Mouse (Mus musculus): ENCODE measurements around the gene Amer1. TPM values are rescaled to one million over a fixed set of nuclear protein-coding genes. Genes with fewer than 3 reads are reported as not detected.

The Amer1 gene
- 7.1 TPM for polyA plus RNA-seq (2021)

DNA sequence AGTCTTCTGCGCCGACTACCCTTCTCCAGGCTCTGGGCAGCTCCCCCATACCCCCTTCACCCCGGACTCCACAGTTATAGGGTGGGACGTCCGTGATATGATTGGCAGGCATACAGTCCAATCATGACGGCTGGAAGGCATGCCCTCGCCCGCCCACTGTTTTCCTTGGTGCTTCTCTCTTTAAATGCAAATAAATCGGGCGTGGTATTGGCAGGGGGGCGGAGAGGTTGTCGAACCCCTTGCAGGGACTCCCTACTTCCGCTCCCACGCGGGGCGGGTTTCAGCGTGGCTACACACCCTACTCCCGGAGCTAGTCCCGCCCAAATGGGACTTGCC is at the start of gene Amer1:
TSS of gene Amer1 (minus strand) at position 97 of the 336 bp plus-strand sequence.
- ATAC-seq, result peak; percentile 72
- POLR2A ChIA-PET, result no interaction called here
- no peaks in the 10 kb centered on the region for H3K27me3 ChIP-seq
- in situ Hi-C loops (cut with MboI; ENCODE audit: low pct_unique_long_range_greater_than_20kb), result loop anchor here (10.0 kb wide), 1 partner anchor 510 kb away; the partner anchor contains the start of gene Las1l
- no peak for TF ChIP-seq CTCF (IDR thresholded peaks at IDR 0.05)
- DNase-seq (ENCODE audit: low read depth, low spot score), result peak; percentile 68
- CTCF ChIA-PET, result interaction anchor here (0.9 to 1.8 kb wide), 2 partner anchors 17 to 26 kb away, joined by 3 read pairs; no protein-coding TSS in a partner anchor

DNA sequence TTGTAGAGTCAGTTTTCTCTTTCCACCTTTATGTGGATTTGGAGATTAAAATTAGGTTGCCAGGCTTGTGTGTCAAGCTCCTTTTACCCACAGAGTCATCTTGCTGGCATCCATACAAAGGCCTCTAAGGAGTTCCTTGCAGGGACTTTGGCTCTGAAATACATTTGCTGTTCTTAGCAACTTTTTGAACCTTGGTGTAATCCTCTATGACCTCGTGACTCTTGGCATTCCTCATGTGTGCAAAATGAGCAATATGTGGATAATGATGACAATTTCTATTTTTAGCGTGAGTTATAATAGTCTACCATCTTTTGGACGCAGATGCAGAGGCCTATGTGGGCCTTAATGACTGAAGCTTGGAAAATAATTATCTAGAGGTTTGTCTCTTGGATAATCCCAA is 12.5 kb upstream of the Amer1 start:
- DNase-seq (ENCODE audit: low read depth, low spot score) (peak; percentile 54), ATAC-seq (peak; percentile 88)
- peaks cover 22% of the 10 kb centered on the region for H3K27me3 ChIP-seq
- in situ Hi-C loops (cut with MboI; ENCODE audit: low pct_unique_long_range_greater_than_20kb), result no loop called here
- TF ChIP-seq CTCF (IDR thresholded peaks at IDR 0.05), result no peak
- POLR2A ChIA-PET, result no interaction called here
- CTCF ChIA-PET, result interaction anchor here (1.2 kb wide), 1 partner anchor 19 kb away, joined by 3 read pairs; no protein-coding TSS in a partner anchor

- CTCF ChIA-PET, result no interaction called here
- DNase-seq (ENCODE audit: low read depth, low spot score) (peak; percentile 27), ATAC-seq (peak; percentile 10)
- no peaks in the 10 kb centered on the region for H3K27me3 ChIP-seq
- POLR2A ChIA-PET, result no interaction called here
- in situ Hi-C loops (cut with MboI; ENCODE audit: low pct_unique_long_range_greater_than_20kb), result loop anchor here (10.0 kb wide), 1 partner anchor 509 kb away; the partner anchor contains the start of gene Las1l
- TF ChIP-seq CTCF (IDR thresholded peaks at IDR 0.05), result no peak
Measured at GRCm38 (mm10) chrX:95445866-95446265, 1.2 kb upstream of the Amer1 start.

DNA sequence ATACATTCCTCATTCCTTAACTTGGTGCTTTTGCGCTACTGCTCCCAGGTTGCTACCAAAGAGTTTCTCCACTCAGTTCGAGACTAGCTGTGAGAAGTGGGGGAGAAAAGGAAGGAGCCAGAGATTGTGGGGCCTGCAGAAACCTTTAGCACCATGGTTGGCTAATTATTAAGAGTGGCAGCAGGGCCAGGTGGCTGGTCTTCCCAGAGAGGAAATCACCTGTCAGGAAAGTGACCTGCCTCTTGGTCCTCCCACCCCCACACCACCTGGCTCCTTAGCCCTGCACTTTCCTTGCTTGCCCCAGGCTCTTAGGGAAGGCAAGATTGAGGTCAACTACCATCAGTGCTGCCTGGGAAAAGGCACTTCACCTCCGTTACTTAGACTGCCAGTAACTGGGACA is 469 bp upstream of the Amer1 start:
- no peak for DNase-seq (ENCODE audit: low read depth, low spot score)
- ChIA-PET POLR2A (no interaction called here), CTCF (interaction anchor here (1.8 kb wide), 1 partner anchor 26 kb away, joined by 3 read pairs; no protein-coding TSS in a partner anchor)
- no peak for ATAC-seq
- in situ Hi-C loops (cut with MboI; ENCODE audit: low pct_unique_long_range_greater_than_20kb), result loop anchor here (10.0 kb wide), 1 partner anchor 510 kb away; the partner anchor contains the start of gene Las1l
- no peaks in the 10 kb centered on the region for H3K27me3 ChIP-seq
- no peak for TF ChIP-seq CTCF (IDR thresholded peaks at IDR 0.05)

DNA sequence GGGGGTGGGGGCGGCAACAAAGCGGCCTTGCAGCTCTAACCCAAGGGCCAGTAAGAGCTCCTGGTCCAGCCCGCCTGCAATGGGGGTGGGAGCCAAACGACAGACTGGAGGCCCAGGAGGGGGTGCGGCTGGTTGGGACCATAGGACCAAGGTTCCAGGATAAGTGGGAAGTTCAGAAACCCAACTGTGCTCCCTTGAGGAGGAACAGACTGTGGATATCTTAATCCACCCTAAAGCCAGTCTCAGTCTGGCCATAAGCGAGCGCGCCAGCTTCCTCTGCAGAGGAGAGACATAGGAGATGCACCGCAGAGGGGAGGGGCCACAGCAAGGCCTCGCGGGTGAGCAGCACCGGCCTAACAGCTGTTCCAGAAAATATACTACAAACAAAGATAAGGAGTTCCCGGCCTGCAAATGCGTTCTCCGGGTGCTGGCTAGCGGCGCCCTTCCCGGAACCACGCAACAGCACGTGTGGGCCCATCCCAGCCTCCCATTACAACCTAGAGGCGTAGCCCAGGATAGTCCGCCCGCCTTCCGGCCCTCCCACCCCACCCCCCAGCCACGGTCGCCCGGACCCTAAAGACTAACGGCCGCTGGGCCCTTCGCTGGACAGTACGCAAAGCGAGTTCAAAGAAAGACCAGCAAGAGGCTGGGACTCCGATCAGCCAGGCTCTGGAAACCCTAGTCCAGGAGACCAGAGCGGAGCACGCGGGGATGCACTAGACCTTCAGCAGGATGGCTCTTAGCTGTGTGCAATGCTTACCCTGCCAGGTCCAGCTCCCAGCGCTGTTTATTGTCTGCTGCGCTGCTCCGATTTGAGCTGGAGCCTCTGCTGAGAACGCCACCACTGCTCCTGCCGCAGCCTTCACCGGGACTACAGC is 535 bp downstream of the Amer1 start:
- TF ChIP-seq CTCF (IDR thresholded peaks at IDR 0.05), result no peak
- ChIA-PET CTCF (interaction anchor here (0.9 to 1.8 kb wide), 2 partner anchors 16 to 27 kb away, joined by 3 read pairs; no protein-coding TSS in a partner anchor), POLR2A (interaction anchor here (1.2 kb wide), 1 partner anchor 19 kb away, joined by 3 read pairs; no protein-coding TSS in a partner anchor)
- DNase-seq (ENCODE audit: low read depth, low spot score) (no peak), ATAC-seq (peak; percentile 58)
- H3K27me3 ChIP-seq, result no peaks in the 10 kb centered on the region
- in situ Hi-C loops (cut with MboI; ENCODE audit: low pct_unique_long_range_greater_than_20kb), result loop anchor here (10.0 kb wide), 1 partner anchor 511 kb away; the partner anchor contains the start of gene Las1l

GRCm38 (mm10) chrX:95443390-95443789 is 1.3 kb downstream of the Amer1 start:
- ATAC-seq, result no peak
- in situ Hi-C loops (cut with MboI; ENCODE audit: low pct_unique_long_range_greater_than_20kb), result loop anchor here (10.0 kb wide), 1 partner anchor 511 kb away; the partner anchor contains the start of gene Las1l
- no peak for DNase-seq (ENCODE audit: low read depth, low spot score)
- no peaks in the 10 kb centered on the region for H3K27me3 ChIP-seq
- CTCF ChIA-PET, result interaction anchor here (1.5 to 1.8 kb wide), 2 partner anchors 27 to 84 kb away, joined by 3 read pairs; no protein-coding TSS in a partner anchor
- POLR2A ChIA-PET, result interaction anchor here (1.2 kb wide), 1 partner anchor 19 kb away, joined by 3 read pairs; no protein-coding TSS in a partner anchor
- TF ChIP-seq CTCF (IDR thresholded peaks at IDR 0.05), result no peak

DNA sequence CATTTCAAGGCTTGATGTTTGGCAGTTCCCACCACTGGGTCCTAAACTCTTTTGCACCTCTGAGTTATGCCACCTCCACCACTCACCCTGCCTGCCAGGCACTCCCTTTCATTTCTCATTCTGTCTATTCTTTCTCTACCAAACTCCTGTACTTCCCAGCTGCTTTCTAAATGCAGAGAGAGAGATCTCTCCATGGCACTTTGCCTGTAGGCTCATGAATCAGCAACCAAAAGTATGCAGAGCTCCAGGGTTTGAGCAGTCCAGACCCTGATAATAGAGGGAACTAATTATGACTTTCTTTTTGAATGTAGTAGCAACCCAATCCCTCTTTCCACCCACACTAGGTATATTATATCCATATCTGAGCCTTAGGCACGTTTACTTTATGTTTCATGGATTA is 2.4 kb downstream of the Amer1 start:
- POLR2A ChIA-PET, result no interaction called here
- TF ChIP-seq CTCF (IDR thresholded peaks at IDR 0.05), result no peak
- in situ Hi-C loops (cut with MboI; ENCODE audit: low pct_unique_long_range_greater_than_20kb), result loop anchor here (10.0 kb wide), 1 partner anchor 513 kb away; the partner anchor contains the start of gene Las1l
- DNase-seq (ENCODE audit: low read depth, low spot score) (no peak), ATAC-seq (no peak)
- CTCF ChIA-PET, result interaction anchor here (1.5 kb wide), 1 partner anchor 83 kb away, joined by 3 read pairs; no protein-coding TSS in a partner anchor
- peaks cover 7% of the 10 kb centered on the region for H3K27me3 ChIP-seq

GRCm38 (mm10) chrX:95441290-95441689 is 3.4 kb downstream of the Amer1 start:
- in situ Hi-C loops (cut with MboI; ENCODE audit: low pct_unique_long_range_greater_than_20kb), result loop anchor here (10.0 kb wide), 1 partner anchor 514 kb away; the partner anchor contains the start of gene Las1l
- DNase-seq (ENCODE audit: low read depth, low spot score), result no peak
- ChIA-PET POLR2A (interaction anchor here (0.7 kb wide), 1 partner anchor 65 kb away, joined by 3 read pairs; no protein-coding TSS in a partner anchor), CTCF (interaction anchor here (0.6 kb wide), 1 partner anchor 85 kb away, joined by 3 read pairs; no protein-coding TSS in a partner anchor)
- no peak for ATAC-seq
- TF ChIP-seq CTCF (IDR thresholded peaks at IDR 0.05), result no peak
- H3K27me3 ChIP-seq, result peaks cover 16% of the 10 kb centered on the region

- in situ Hi-C loops (cut with MboI; ENCODE audit: low pct_unique_long_range_greater_than_20kb), result no loop called here
- peaks cover 24% of the 10 kb centered on the region for H3K27me3 ChIP-seq
- DNase-seq (ENCODE audit: low read depth, low spot score) (no peak), ATAC-seq (no peak)
- no peak for TF ChIP-seq CTCF (IDR thresholded peaks at IDR 0.05)
- CTCF ChIA-PET, result no interaction called here
- POLR2A ChIA-PET, result no interaction called here
Measured at GRCm38 (mm10) chrX:95438491-95438890, 6.2 kb downstream of the Amer1 start.

DNA sequence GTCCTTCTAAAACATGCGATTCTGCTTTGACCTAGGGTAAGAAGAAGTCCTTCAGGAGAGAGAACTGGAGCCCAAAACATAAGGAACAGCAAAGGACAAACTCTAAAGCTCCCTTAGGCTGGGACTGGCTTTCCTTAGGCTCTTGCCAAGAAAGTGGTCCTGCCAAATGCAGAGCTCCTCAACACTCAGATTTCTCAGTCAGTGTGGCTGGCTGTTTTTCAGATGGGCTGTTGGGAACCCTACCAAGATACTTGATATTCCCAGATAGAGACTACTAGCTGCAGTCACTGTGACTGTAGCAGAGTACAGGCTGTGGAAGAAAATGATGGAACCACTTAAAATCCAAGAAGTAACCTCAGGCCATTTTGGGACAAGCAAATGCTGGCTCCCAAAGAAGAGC is 7.4 kb downstream of the Amer1 start:
- ChIA-PET POLR2A (no interaction called here), CTCF (no interaction called here)
- in situ Hi-C loops (cut with MboI; ENCODE audit: low pct_unique_long_range_greater_than_20kb), result no loop called here
- no peak for DNase-seq (ENCODE audit: low read depth, low spot score)
- no peak for ATAC-seq
- peaks cover 30% of the 10 kb centered on the region for H3K27me3 ChIP-seq
- TF ChIP-seq CTCF (IDR thresholded peaks at IDR 0.05), result no peak

- ChIA-PET CTCF (no interaction called here), POLR2A (no interaction called here)
Measured at GRCm38 (mm10) chrX:95373101-95373500, 71.6 kb downstream of the Amer1 start.

More at GRCm38 (mm10) chrX:95373101-95373500, 71.6 kb downstream of the Amer1 start:
- TF ChIP-seq CTCF (IDR thresholded peaks at IDR 0.05), result no peak
- no peak for DNase-seq (ENCODE audit: low read depth, low spot score)
- in situ Hi-C loops (cut with MboI; ENCODE audit: low pct_unique_long_range_greater_than_20kb), result no loop called here
- peaks cover 35% of the 10 kb centered on the region for H3K27me3 ChIP-seq
- no peak for ATAC-seq

Other genes starting within 250 kb of the Amer1 start
- 4.7 TPM for gene Arhgef9, start 248.0 kb downstream of the Amer1 start, polyA plus RNA-seq (2021)
- gene Asb12, start 113.1 kb upstream of the Amer1 start, polyA plus RNA-seq (2021), result not detected
- gene Pfn5, start 113.2 kb upstream of the Amer1 start, polyA plus RNA-seq (2021), result not detected
- 11.8 TPM for gene Zc4h2, start 213.6 kb upstream of the Amer1 start, polyA plus RNA-seq (2021)